Mouse (Mus musculus) bone marrow, adult 2 months (tissue): ENCODE results near the gene Slc2a9.

Experiments
- CTCF ChIP-seq: fragments of 200-500 bp; IDR thresholded peaks from 2 replicates; pipeline ENCODE4 v1.5.1; 2011; ENCODE audit warnings: low read length, control low read depth; ENCODE audit not compliant: control insufficient read depth, insufficient read depth
- POLR2A ChIP-seq: fragments of 200-500 bp; IDR thresholded peaks from 2 replicates; pipeline ENCODE4 v1.6.1; 2011; ENCODE audit warnings: low read depth, mild to moderate bottlenecking, control low read depth, low read length, borderline replicate concordance; ENCODE audit not compliant: control insufficient read depth

DNA sequence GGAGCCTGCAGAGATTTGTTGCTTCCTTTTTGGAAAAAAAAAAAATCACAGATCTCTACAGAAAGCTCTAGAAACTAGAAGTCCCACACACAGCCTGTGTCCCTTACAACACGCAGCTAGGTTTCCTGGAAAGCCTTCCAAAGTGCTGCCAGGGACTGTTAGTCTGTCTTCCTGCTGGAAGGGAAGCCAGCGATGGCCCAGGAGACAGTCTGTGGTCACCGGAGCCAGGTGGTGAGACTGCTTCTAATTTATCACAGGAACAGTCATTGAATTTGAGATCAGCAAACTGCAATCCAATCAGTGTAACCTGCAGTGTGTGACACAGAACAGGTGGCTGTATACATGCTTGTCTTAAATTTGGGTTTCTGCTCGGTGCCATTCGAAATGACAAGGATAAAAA lies 41.7 kb downstream of the Slc2a9 start:
- TF ChIP-seq CTCF (no peak), POLR2A (no peak)
